Mouse (Mus musculus): ENCODE results near the gene B230307C23Rik. TPM values are rescaled to one million over a fixed set of nuclear protein-coding genes. Genes with fewer than 3 reads are reported as not detected.

Gene B230307C23Rik
- polyA plus RNA-seq (2012; rRNA removed): 12.2 and 12.4 TPM in 2 replicates

DNA sequence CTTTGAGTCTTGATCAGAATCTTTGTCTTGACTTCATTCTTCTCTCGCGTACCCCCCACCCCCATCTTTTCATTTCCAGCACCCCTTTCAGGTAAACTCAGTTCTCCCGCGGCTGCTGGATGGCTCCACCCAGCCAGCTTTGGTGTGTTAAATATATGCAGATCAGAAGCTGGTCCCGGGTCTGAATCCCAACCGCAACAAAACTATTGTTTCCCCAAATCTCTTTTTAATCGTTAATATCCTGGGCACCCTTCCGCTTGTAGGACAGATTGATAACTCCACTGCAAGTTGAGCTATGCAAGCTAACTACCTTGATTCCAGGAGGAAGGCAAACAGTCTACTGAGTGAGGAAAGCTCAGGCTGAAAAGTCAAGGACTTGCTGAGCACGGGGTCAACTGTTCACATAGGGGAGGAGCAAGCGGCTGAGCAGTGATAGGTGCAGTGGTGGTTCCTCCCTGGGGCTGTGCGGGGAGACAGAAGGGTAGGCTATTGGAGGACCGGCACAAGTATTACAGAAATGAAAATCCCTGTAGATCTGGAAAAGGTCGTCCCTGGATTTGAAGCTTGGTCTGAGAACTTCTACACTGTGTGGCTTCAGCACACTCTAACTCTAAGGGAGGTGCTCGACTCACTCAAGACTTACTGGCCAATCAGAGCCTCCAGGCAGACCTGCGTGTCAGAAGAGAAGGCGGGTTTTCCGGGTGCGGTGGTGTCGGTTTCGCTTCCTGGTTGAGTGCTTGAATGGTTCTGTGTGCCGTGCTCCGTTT is at the start of gene B230307C23Rik:
TSS of gene B230307C23Rik (plus strand) at position 700 of the 767 bp plus-strand sequence.
- peak within 1 kb of the TSS; percentile 8; the same call in 1 of the 2 replicates for H3K27ac ChIP-seq (ENCODE audit: insufficient read depth, low read length)
- H3K4me3 ChIP-seq (replicated peaks; ENCODE audit: insufficient read depth, low read depth, low read length): peak within 1 kb of the TSS; percentile 96
- no peak for TF ChIP-seq CTCF (IDR thresholded peaks at IDR 0.05; ENCODE audit: borderline replicate concordance, insufficient read depth, low read depth, low read length)
- peak; percentile 42; the same call in 1 of the 2 replicates for TF ChIP-seq POLR2A (IDR thresholded peaks at IDR 0.05; ENCODE audit: borderline replicate concordance, insufficient read depth, low read length)
- no peaks in the 10 kb centered on the region for H3K4me1 ChIP-seq (ENCODE audit: control insufficient read depth, insufficient read depth, low read length)
- peak; percentile 79 to 83 for DNase-seq
- no peaks in the 10 kb centered on the region for H3K27me3 ChIP-seq (ENCODE audit: control insufficient read depth, insufficient read depth, low read length)
- 1% methylated on average over 22 of the region's 22 CpGs for WGBS

- Histone ChIP-seq H3K27me3 (ENCODE audit: control insufficient read depth, insufficient read depth, low read length) (no peaks in the 10 kb centered on the region), H3K4me1 (ENCODE audit: control insufficient read depth, insufficient read depth, low read length) (no peaks in the 10 kb centered on the region; the same call in 1 of the 2 replicates), H3K27ac (ENCODE audit: insufficient read depth, low read length) (no peak overlapping the region), H3K4me3 (replicated peaks; ENCODE audit: insufficient read depth, low read depth, low read length) (no peak overlapping the region)
- DNase-seq: no peak
- WGBS: 86% methylated on average over 4 of the region's 4 CpGs
- TF ChIP-seq POLR2A (IDR thresholded peaks at IDR 0.05; ENCODE audit: borderline replicate concordance, insufficient read depth, low read length): no peak
Measured at GRCm38 (mm10) chr16:97948836-97949235, 48.3 kb upstream of the B230307C23Rik start.

- H3K27me3 ChIP-seq (ENCODE audit: control insufficient read depth, insufficient read depth, low read length): no peaks in the 10 kb centered on the region
- TF ChIP-seq CTCF (IDR thresholded peaks at IDR 0.05; ENCODE audit: borderline replicate concordance, insufficient read depth, low read depth, low read length) (no peak), POLR2A (IDR thresholded peaks at IDR 0.05; ENCODE audit: borderline replicate concordance, insufficient read depth, low read length) (no peak)
- H3K27ac ChIP-seq (ENCODE audit: insufficient read depth, low read length): no peak overlapping the region
- DNase-seq: no peak
- no peak overlapping the region for H3K4me3 ChIP-seq (replicated peaks; ENCODE audit: insufficient read depth, low read depth, low read length)
- WGBS: 92% methylated on average over 8 of the region's 8 CpGs
- no peaks in the 10 kb centered on the region; the same call in 1 of the 2 replicates for H3K4me1 ChIP-seq (ENCODE audit: control insufficient read depth, insufficient read depth, low read length)
Measured at GRCm38 (mm10) chr16:97950061-97950460, 47.1 kb upstream of the B230307C23Rik start.

- no peaks in the 10 kb centered on the region for H3K27me3 ChIP-seq (ENCODE audit: control insufficient read depth, insufficient read depth, low read length)
- H3K27ac ChIP-seq (ENCODE audit: insufficient read depth, low read length): no peak overlapping the region
- no peak overlapping the region for H3K4me3 ChIP-seq (replicated peaks; ENCODE audit: insufficient read depth, low read depth, low read length)
- H3K4me1 ChIP-seq (ENCODE audit: control insufficient read depth, insufficient read depth, low read length): no peaks in the 10 kb centered on the region; the same call in 1 of the 2 replicates
- TF ChIP-seq CTCF (IDR thresholded peaks at IDR 0.05; ENCODE audit: borderline replicate concordance, insufficient read depth, low read depth, low read length): no peak
- no peak for TF ChIP-seq POLR2A (IDR thresholded peaks at IDR 0.05; ENCODE audit: borderline replicate concordance, insufficient read depth, low read length)
- no peak for DNase-seq
- WGBS: 90% methylated on average over 4 of the region's 4 CpGs
Measured at GRCm38 (mm10) chr16:97952371-97952770, 44.7 kb upstream of the B230307C23Rik start.

DNA sequence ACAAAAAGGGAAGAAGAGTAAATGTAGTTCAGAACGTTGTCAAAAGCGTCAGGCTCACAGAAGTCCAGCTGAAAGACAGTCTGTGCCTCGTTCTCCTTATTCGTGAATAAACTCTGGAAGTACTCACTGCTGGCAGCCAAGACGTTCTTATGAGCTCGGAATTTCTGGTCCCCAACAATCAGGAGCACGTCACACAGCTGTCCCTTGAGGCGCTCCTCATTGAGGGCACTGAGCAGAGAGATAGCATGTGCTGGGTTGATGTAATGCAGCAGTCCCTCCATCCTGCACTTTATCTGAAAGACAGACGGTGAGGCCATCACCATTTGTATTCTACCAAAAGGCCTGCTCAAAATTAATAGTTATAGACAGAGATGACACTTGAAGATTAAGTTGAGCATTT is 44.3 kb upstream of the B230307C23Rik start:
- TF ChIP-seq POLR2A (IDR thresholded peaks at IDR 0.05; ENCODE audit: borderline replicate concordance, insufficient read depth, low read length) (no peak), CTCF (IDR thresholded peaks at IDR 0.05; ENCODE audit: borderline replicate concordance, insufficient read depth, low read depth, low read length) (no peak)
- Histone ChIP-seq H3K27me3 (ENCODE audit: control insufficient read depth, insufficient read depth, low read length) (no peaks in the 10 kb centered on the region), H3K4me3 (replicated peaks; ENCODE audit: insufficient read depth, low read depth, low read length) (no peak overlapping the region), H3K4me1 (ENCODE audit: control insufficient read depth, insufficient read depth, low read length) (no peaks in the 10 kb centered on the region; the same call in 1 of the 2 replicates), H3K27ac (ENCODE audit: insufficient read depth, low read length) (no peak overlapping the region)
- DNase-seq: no peak
- WGBS: 76% methylated on average over 9 of the region's 9 CpGs

GRCm38 (mm10) chr16:97953300-97953699 is 43.8 kb upstream of the B230307C23Rik start:
- TF ChIP-seq CTCF (IDR thresholded peaks at IDR 0.05; ENCODE audit: borderline replicate concordance, insufficient read depth, low read depth, low read length) (no peak), POLR2A (IDR thresholded peaks at IDR 0.05; ENCODE audit: borderline replicate concordance, insufficient read depth, low read length) (no peak)
- H3K4me1 ChIP-seq (ENCODE audit: control insufficient read depth, insufficient read depth, low read length): no peaks in the 10 kb centered on the region; the same call in 1 of the 2 replicates
- no peak overlapping the region for H3K4me3 ChIP-seq (replicated peaks; ENCODE audit: insufficient read depth, low read depth, low read length)
- H3K27me3 ChIP-seq (ENCODE audit: control insufficient read depth, insufficient read depth, low read length): no peaks in the 10 kb centered on the region
- H3K27ac ChIP-seq (ENCODE audit: insufficient read depth, low read length): no peak overlapping the region
- WGBS: 84% methylated on average over 2 of the region's 2 CpGs
- DNase-seq: no peak

GRCm38 (mm10) chr16:97956011-97956410 is 41.1 kb upstream of the B230307C23Rik start:
- TF ChIP-seq POLR2A (IDR thresholded peaks at IDR 0.05; ENCODE audit: borderline replicate concordance, insufficient read depth, low read length): no peak
- no peak for TF ChIP-seq CTCF (IDR thresholded peaks at IDR 0.05; ENCODE audit: borderline replicate concordance, insufficient read depth, low read depth, low read length)
- DNase-seq: no peak
- no peaks in the 10 kb centered on the region; the same call in 1 of the 2 replicates for H3K4me1 ChIP-seq (ENCODE audit: control insufficient read depth, insufficient read depth, low read length)
- H3K4me3 ChIP-seq (replicated peaks; ENCODE audit: insufficient read depth, low read depth, low read length): no peak overlapping the region
- H3K27ac ChIP-seq (ENCODE audit: insufficient read depth, low read length): no peak overlapping the region
- no peaks in the 10 kb centered on the region for H3K27me3 ChIP-seq (ENCODE audit: control insufficient read depth, insufficient read depth, low read length)
- 89% methylated on average over 2 of the region's 2 CpGs for WGBS

GRCm38 (mm10) chr16:97957626-97958025 is 39.5 kb upstream of the B230307C23Rik start:
- TF ChIP-seq POLR2A (IDR thresholded peaks at IDR 0.05; ENCODE audit: borderline replicate concordance, insufficient read depth, low read length): no peak
- no peak for TF ChIP-seq CTCF (IDR thresholded peaks at IDR 0.05; ENCODE audit: borderline replicate concordance, insufficient read depth, low read depth, low read length)
- no peak overlapping the region for H3K27ac ChIP-seq (ENCODE audit: insufficient read depth, low read length)
- H3K4me1 ChIP-seq (ENCODE audit: control insufficient read depth, insufficient read depth, low read length): no peaks in the 10 kb centered on the region
- DNase-seq: no peak
- no peak overlapping the region for H3K4me3 ChIP-seq (replicated peaks; ENCODE audit: insufficient read depth, low read depth, low read length)
- H3K27me3 ChIP-seq (ENCODE audit: control insufficient read depth, insufficient read depth, low read length): no peaks in the 10 kb centered on the region

Measured in cerebellum, adult 2 months (tissue).